Mouse (Mus musculus) spleen, postnatal 10 days (tissue): Measurements from ENCODE around the gene Fam19a2.

Experiments
- DNase-seq, 2 experiments: peaks; one replicate each; pipeline ENCODE4 v3.0.0; 2021 to 2022; ENCODE audit warnings: low spot score in 2 of 2

Fam19a2 gene

GRCm38 (mm10) chr10:123567677-123568076 is 303.9 kb downstream of the Fam19a2 start:
- no peak for DNase-seq

- DNase-seq, result no peak
These were observed 306.9 kb downstream of the Fam19a2 start for GRCm38 (mm10) chr10:123570616-123571188.

DNA sequence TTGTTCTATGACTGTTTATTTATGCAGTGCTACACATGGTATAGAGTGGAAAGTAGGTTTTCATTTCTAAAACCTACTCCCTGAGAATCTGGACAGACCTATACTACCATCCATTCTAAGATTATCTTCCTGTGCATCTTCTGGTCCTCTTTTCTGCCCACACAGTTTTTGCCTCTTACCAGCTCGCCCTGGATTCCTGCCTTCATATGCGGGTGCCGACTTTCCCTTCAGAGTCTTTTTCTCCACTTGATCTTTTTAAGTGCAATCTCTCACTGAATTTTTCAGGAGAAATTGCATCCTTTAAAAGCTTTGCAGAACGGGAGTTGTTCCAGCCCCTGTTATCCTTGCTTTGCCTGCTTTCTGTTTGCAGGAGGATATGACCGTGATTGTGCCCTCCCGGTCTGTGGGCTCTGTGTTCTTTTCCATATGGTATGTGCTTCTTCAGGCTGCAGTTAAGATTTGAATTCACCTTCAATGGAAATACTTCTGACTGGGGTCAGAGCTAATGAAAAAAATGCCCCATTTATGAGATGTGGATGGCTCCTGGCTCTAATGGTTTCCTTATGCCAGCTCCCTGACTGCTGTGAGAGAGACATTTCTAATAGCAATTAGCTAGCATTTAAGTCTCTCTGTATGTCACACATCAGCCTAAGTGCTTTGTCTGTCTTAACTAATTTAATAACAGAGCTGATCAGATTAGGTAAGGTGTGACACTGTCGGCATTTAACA is 308.7 kb downstream of the Fam19a2 start:
- DNase-seq, result no peak

GRCm38 (mm10) chr10:123577823-123578222 is 314.0 kb downstream of the Fam19a2 start:
- no peak for DNase-seq

DNA sequence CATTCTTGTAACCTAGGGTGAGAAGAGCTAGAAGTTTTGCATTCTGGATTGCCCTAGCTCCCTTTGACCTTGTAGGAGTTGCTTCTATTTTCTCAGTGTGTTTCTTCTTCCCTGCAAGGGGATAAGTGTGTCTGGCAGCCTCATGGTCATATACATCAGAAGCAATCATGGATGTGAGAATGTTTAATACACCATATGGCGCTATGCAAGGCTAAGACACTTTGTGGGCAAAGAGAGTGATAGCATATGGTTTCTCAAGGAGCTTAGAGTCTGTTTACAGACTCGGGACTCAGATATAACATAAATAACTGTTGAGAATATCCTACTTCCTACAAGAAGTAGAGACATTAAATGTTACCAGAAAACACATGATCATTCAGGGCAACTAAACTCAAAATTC is 315.2 kb downstream of the Fam19a2 start:
- DNase-seq, result no peak

GRCm38 (mm10) chr10:123595043-123595442 is 331.2 kb downstream of the Fam19a2 start:
- no peak for DNase-seq

DNA sequence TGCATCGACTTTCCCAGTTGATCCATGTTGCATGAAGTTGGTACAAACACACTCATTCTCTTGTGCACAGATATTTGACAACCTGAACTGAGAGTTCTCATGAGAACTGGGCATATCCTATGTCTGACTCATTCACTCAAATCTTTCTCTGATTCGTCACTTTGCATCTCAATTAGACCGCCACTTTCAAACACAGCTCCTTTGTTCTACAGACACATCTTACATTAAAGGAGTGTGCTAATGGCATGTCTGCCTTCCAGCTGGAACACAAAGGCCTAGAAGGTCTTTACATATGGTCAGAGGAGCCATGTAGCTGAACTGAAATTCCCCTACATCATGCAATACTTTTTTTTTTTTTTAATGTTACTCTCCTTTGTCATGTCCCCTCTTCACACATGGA is 333.3 kb downstream of the Fam19a2 start:
- no peak for DNase-seq

DNA sequence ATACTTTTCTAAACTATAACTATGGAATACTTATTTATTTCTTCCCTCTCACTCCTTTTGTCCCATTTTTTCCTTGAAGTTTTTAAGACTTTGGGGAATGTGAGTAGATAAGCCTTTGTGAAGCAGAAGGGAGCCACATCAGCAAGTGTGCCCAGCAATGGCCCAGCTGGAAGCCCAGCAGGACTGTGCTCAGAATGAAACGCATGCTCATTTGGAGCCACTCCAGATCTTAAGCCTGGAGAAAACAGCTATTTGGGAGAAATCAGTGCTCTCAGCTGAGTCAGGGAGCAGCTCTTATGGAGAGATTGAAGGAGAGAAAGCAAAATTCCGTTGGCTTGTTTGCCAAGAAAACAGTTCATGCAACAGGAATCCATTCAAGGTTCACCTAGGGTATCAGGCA is 341.9 kb downstream of the Fam19a2 start:
- no peak for DNase-seq

GRCm38 (mm10) chr10:123626691-123627090 is 362.9 kb downstream of the Fam19a2 start:
- DNase-seq, result no peak

GRCm38 (mm10) chr10:123629248-123629744 is 365.5 kb downstream of the Fam19a2 start:
- no peak for DNase-seq

- no peak for DNase-seq
These were observed 368.2 kb downstream of the Fam19a2 start for GRCm38 (mm10) chr10:123632029-123632428.

DNA sequence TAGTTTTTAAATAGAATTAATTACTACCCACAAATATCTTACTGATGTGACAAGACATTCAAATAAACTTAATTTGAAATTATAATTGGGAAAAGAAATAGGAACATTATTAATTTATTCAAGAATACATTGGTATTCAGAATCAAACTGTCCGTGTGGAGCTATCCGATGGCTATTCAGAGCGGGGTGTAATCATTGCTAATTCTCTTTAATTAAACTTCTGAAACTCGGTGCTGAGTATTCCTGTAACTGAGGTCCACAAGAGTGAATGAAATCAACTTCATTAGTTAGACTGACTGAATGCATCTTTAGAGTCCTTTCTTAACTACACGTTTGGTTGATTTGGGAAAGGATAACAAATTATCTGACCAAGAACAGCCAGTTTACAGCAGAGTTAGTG is 372.9 kb downstream of the Fam19a2 start:
- no peak for DNase-seq

GRCm38 (mm10) chr10:123637496-123637895 is 373.7 kb downstream of the Fam19a2 start:
- no peak for DNase-seq

DNA sequence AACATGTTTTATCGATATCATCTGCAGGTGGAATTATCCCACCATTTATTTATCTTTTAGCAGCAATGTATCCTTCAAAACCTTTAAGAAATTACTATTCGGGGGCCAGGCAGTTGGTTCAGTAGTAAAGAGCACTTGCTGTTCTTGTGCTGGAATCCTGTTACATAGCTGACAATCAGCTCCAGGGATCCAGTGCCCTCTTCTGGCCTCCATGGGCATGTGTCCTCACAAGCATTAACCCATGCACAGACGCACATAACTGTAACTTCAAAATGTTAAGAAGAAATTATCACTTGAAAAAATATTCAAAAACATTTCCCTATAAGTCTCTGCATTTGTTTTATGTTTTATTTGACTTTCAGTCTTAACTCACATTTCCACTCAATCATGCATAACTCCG is 381.8 kb downstream of the Fam19a2 start:
- no peak for DNase-seq

GRCm38 (mm10) chr10:123671208-123671607 is 407.4 kb downstream of the Fam19a2 start:
- no peak for DNase-seq

DNA sequence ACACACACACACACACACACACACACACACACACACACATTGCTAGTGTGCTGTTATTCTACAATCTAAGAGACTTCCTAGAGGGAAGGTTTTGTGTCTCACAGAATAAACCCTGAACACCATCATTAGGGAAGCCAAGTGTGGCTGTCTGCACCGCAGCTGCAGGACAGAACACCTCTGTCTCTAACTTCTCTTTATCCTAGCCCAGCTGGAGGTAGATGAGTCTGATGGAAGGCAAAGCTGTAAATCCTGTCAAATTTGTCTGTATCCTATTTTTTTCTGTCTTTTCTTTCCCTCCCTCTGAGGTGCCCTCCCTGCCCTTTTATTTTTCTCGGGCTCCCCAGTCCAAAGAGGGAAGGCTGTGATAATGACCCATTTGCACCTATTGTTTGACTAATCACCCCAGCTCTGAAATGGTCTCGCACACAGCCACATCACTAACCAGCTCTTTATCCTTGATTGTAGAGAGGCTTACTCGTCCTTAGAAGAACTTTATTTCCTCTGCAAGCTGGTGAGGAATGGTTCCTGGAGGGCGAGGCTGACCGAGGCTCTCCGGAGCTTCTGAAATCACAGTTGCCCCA is 414.6 kb downstream of the Fam19a2 start:
- DNase-seq, result no peak

GRCm38 (mm10) chr10:123682718-123683255 is 419.0 kb downstream of the Fam19a2 start:
- DNase-seq, result no peak

DNA sequence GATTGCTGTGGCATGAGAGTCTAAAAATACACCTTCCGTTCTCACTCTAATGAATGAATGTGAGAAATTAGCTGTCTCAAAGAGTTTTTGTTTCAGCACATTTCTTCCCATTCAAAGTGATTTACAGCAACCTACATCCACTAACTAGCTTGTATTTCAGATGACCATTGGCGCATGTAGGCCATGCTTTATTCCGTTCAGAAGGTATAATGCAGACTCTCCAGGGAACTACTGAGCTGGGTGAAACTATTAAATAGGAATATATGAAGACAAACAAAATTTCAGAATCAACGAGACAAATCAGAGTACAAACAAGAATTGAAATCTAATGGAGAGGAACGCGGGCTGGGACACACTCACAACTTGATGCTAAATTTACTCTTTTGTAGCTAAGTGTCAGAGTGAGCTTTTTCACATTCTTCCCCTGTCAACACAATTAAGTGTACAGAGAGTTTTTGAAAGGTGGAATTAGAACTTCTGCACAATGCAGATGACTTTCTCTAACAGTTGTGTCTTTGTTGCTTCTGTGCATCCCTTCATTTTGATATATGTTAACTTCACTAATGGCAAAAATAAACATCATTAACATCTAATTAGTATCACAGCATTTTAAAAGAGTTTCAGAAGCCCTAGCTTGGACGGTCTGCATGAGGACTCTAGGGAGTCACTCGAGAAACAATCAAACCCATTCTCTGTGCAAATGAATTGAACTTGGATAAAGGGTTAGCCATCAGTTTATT is 428.6 kb downstream of the Fam19a2 start:
- no peak for DNase-seq

GRCm38 (mm10) chr10:123692926-123693224 is 429.1 kb downstream of the Fam19a2 start:
- DNase-seq, result no peak

DNA sequence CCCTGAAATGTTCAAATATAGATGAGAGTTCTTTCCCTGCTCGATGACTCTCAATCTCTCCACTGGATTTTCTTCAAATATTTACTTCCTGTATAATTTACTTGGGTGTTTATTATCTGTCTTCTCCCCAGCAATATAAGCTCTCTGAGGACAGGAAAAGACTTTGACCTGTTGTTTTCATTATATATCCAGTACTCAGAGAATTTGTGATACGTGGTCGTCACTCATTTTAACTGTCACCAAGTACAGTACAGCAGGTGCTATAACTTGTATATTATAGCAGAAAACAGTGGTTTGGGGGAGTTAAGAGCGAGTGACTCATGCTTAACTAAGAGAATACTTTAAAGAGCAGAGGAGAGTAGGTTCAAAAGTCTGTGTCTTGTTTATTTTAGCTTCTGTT is 438.8 kb downstream of the Fam19a2 start:
- DNase-seq, result no peak

GRCm38 (mm10) chr10:123707026-123707425 is 443.2 kb downstream of the Fam19a2 start:
- no peak for DNase-seq

- DNase-seq, result no peak
These were observed 446.9 kb downstream of the Fam19a2 start for GRCm38 (mm10) chr10:123710738-123711137.
